Mouse (Mus musculus) hindbrain, postnatal 0 days (tissue): ENCODE measurements at regions not wholly inside any gene's neighbourhood (a gene's known extent, or its start where the extent isn't known, plus 50 kb on each side); places are given as distances from the start of the nearest gene placed in this dataset.
A peak's percentile ranks its signal among the peaks of the same experiment; 100 is the strongest.

ENCODE experiments used
- ATAC-seq: fragments of 200-750 bp; cut with Nextera tagmentation; 2 replicates; pipeline ENCODE4 v1.8.0; 2017; ENCODE audit warnings: mild to moderate bottlenecking, moderate TSS enrichment, moderate library complexity
- DNase-seq: peaks from one replicate; pipeline ENCODE4 v3.0.0-alpha.2; 2015; ENCODE audit warnings: low spot score
- H3K27ac ChIP-seq: fragments of 300-500 bp; sonication (generic); 2 replicates; pipeline ENCODE4 v1.5.1; 2014; ENCODE audit warnings: mild to moderate bottlenecking
- H3K27me3 ChIP-seq: fragments of 300-500 bp; sonication (generic); 2 replicates; pipeline ENCODE4 v1.6.1; 2014; ENCODE audit warnings: low read length, mixed read lengths; ENCODE audit not compliant: insufficient read depth
- H3K36me3 ChIP-seq: fragments of 300-500 bp; sonication (generic); 2 replicates; pipeline ENCODE4 v1.6.1; 2014; ENCODE audit warnings: low read length, mixed read lengths; ENCODE audit not compliant: insufficient read depth
- H3K4me1 ChIP-seq: fragments of 300-500 bp; sonication (generic); 2 replicates; pipeline ENCODE4 v1.6.1; 2014; ENCODE audit warnings: antibody characterized with exemption, low read length, mixed read lengths; ENCODE audit not compliant: insufficient read depth
- H3K4me2 ChIP-seq: fragments of 300-500 bp; sonication (generic); 2 replicates; pipeline ENCODE4 v1.6.1; 2014; ENCODE audit warnings: low read depth, mild to moderate bottlenecking, low read length, moderate library complexity, mixed read lengths
- H3K4me3 ChIP-seq: fragments of 300-500 bp; sonication (generic); 2 replicates; pipeline ENCODE4 v1.5.1; 2014; ENCODE audit warnings: low read length
- H3K9ac ChIP-seq: fragments of 300-500 bp; sonication (generic); replicated peaks from 2 replicates; pipeline ENCODE4 v1.6.1; 2014; ENCODE audit warnings: mild to moderate bottlenecking, low read length, moderate library complexity, mixed read lengths
- H3K9me3 ChIP-seq: fragments of 300-500 bp; sonication (generic); 2 replicates; pipeline ENCODE4 v1.6.1; 2016; ENCODE audit warnings: low read length, mixed read lengths
- CTCF ChIP-seq: IDR thresholded peaks from 2 replicates; pipeline ENCODE4 v1.5.1; 2016; ENCODE audit warnings: antibody characterized with exemption, control low read depth, low read depth
- WGBS: fragments of 180-500 bp; shearing (Covaris S2); extraction: QIAGEN DNeasy Blood & Tissue Kit; methylation state at CpG from one replicate; pipeline ENCODE4 v1.1.7; 2014; 5-methylcytosine and 5-hydroxymethylcytosine counted together

- Histone ChIP-seq H3K9me3 (no peaks in the 10 kb centered on the region), H3K27me3 (no peaks in the 10 kb centered on the region), H3K9ac (no peak overlapping the region), H3K4me2 (no peak overlapping the region), H3K4me3 (no peak overlapping the region), H3K36me3 (no peaks in the 10 kb centered on the region), H3K27ac (no peak overlapping the region), H3K4me1 (peaks cover 8% of the 10 kb centered on the region; the same call in 1 of the 2 replicates)
- DNase-seq, result peak; percentile 50
- ATAC-seq, result no peak
- 27% methylated on average over 2 of the region's 2 CpGs for whole genome bisulfite sequencing
- no peak for TF ChIP-seq CTCF
These were observed 270.8 kb downstream of the Ptpru start for GRCm38 (mm10) chr4:131567241-131567640.

GRCm38 (mm10) chr4:131569156-131569555 is 268.9 kb downstream of the Ptpru start:
- DNase-seq, result peak; percentile 54
- 0 out of 2 replicates have a peak, but pooled peaks cover 3% of the 10 kb centered on the region for H3K4me1 ChIP-seq
- no peak overlapping the region for H3K27ac ChIP-seq
- no peak for TF ChIP-seq CTCF
- H3K4me2 ChIP-seq, result no peak overlapping the region
- no peak for ATAC-seq
- H3K9me3 ChIP-seq, result no peaks in the 10 kb centered on the region
- 37% methylated on average over 5 of the region's 5 CpGs for WGBS
- no peak overlapping the region for H3K9ac ChIP-seq
- no peak overlapping the region for H3K4me3 ChIP-seq
- no peaks in the 10 kb centered on the region for H3K36me3 ChIP-seq
- H3K27me3 ChIP-seq, result no peaks in the 10 kb centered on the region

- no peaks in the 10 kb centered on the region for H3K9me3 ChIP-seq
- WGBS, result 74% methylated on average over 4 of the region's 4 CpGs
- no peak overlapping the region for H3K4me2 ChIP-seq
- no peak for DNase-seq
- ATAC-seq, result no peak
- H3K4me1 ChIP-seq, result no peaks in the 10 kb centered on the region
- no peak overlapping the region for H3K27ac ChIP-seq
- H3K27me3 ChIP-seq, result no peaks in the 10 kb centered on the region
- no peaks in the 10 kb centered on the region for H3K36me3 ChIP-seq
- H3K4me3 ChIP-seq, result no peak overlapping the region
- no peak overlapping the region for H3K9ac ChIP-seq
- TF ChIP-seq CTCF, result no peak
These were observed 260.5 kb downstream of the Ptpru start for GRCm38 (mm10) chr4:131577571-131577970.

GRCm38 (mm10) chr4:131585946-131586345 is 252.1 kb downstream of the Ptpru start:
- Histone ChIP-seq H3K36me3 (no peaks in the 10 kb centered on the region), H3K4me2 (no peak overlapping the region), H3K9ac (no peak overlapping the region), H3K27me3 (no peaks in the 10 kb centered on the region), H3K4me3 (no peak overlapping the region), H3K4me1 (peaks cover 5% of the 10 kb centered on the region; the same call in 1 of the 2 replicates), H3K27ac (no peak overlapping the region), H3K9me3 (no peaks in the 10 kb centered on the region)
- DNase-seq, result no peak
- ATAC-seq, result no peak
- no peak for TF ChIP-seq CTCF
- WGBS, result 63% methylated on average over 3 of the region's 3 CpGs

- ATAC-seq, result no peak
- Histone ChIP-seq H3K36me3 (no peaks in the 10 kb centered on the region), H3K9me3 (no peaks in the 10 kb centered on the region), H3K4me1 (peaks cover 5% of the 10 kb centered on the region; the same call in 1 of the 2 replicates), H3K4me3 (no peak overlapping the region), H3K9ac (no peak overlapping the region), H3K27me3 (no peaks in the 10 kb centered on the region), H3K27ac (no peak overlapping the region), H3K4me2 (no peak overlapping the region)
- 76% methylated on average over 7 of the region's 7 CpGs for WGBS
- TF ChIP-seq CTCF, result no peak
- no peak for DNase-seq
These were observed 250.6 kb downstream of the Ptpru start for GRCm38 (mm10) chr4:131587536-131587935.

GRCm38 (mm10) chr4:131590136-131590535 is 248.0 kb downstream of the Ptpru start:
- no peak overlapping the region for H3K27ac ChIP-seq
- no peak overlapping the region for H3K4me2 ChIP-seq
- no peak for DNase-seq
- H3K4me1 ChIP-seq, result peaks cover 5% of the 10 kb centered on the region; the same call in 1 of the 2 replicates
- 47% methylated on average over 4 of the region's 4 CpGs for WGBS
- H3K4me3 ChIP-seq, result no peak overlapping the region
- no peak for TF ChIP-seq CTCF
- no peak for ATAC-seq
- H3K36me3 ChIP-seq, result no peaks in the 10 kb centered on the region
- no peaks in the 10 kb centered on the region for H3K27me3 ChIP-seq
- no peak overlapping the region for H3K9ac ChIP-seq
- no peaks in the 10 kb centered on the region for H3K9me3 ChIP-seq

- WGBS, result 86% methylated on average over 5 of the region's 5 CpGs
- Histone ChIP-seq H3K9ac (no peak overlapping the region), H3K4me1 (peaks cover 5% of the 10 kb centered on the region; the same call in 1 of the 2 replicates), H3K27ac (no peak overlapping the region), H3K4me3 (no peak overlapping the region), H3K36me3 (no peaks in the 10 kb centered on the region), H3K27me3 (no peaks in the 10 kb centered on the region), H3K9me3 (no peaks in the 10 kb centered on the region), H3K4me2 (no peak overlapping the region)
- ATAC-seq (no peak), DNase-seq (no peak)
- TF ChIP-seq CTCF, result no peak
These were observed 246.6 kb downstream of the Ptpru start for GRCm38 (mm10) chr4:131591456-131591855.
